Mouse (Mus musculus): ENCODE results near the gene Gm21961.
"Not testable (repeated sequence)": the region's sequence is repeated elsewhere in the genome, so short reads cannot be mapped to it uniquely, and the experiment has no call there.

Gene Gm21961

DNA sequence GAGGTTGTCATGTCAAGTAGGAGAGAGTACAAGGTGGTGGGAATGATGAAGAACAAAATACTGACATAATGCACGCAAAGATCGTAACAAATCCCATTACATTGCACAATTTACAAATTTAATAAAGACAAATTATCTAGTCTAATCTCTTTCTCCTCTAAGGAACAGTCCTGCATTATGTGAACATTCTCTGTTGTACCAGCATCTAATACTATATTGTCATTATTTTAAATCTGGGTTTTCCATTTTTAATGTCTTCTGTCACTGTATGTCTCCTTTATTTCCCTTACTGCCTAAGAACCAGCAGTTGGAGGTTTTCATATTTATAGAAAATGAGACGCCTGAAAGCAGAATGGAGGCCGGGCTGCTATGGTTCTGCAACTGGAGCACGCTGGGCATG lies at the start of gene Gm21961:
Gene Gm21961 (minus strand): TSS at position 101 of the 400 bp plus-strand sequence.
- no peak for DNase-seq (ENCODE audit: low read depth, low spot score)

GRCm38 (mm10) chr15:65041999-65042398 lies 27.3 kb upstream of the Gm21961 start:
- DNase-seq (ENCODE audit: low read depth, low spot score): no peak

DNA sequence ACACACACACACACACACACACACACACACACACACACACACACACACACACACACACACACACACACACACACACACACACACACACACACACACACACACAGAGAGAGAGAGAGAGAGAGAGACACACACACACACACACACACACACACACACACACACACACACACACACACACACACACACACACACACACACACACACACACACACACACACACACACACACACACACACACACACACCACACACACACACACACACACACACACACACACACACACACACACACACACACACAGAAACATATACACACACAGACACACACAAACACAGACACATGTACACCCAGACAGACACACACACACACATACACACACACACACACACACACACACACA lies 24.5 kb upstream of the Gm21961 start:
- DNase-seq (ENCODE audit: low read depth, low spot score): not testable (repeated sequence)

GRCm38 (mm10) chr15:65017971-65018370 lies 3.3 kb upstream of the Gm21961 start:
- DNase-seq (ENCODE audit: low read depth, low spot score): no peak

- DNase-seq (ENCODE audit: low read depth, low spot score): no peak
Measured at GRCm38 (mm10) chr15:65006177-65006576, 8.5 kb downstream of the Gm21961 start.

- DNase-seq (ENCODE audit: low read depth, low spot score): no peak
Measured at GRCm38 (mm10) chr15:64994498-64994897, 20.2 kb downstream of the Gm21961 start.

GRCm38 (mm10) chr15:64979976-64980375 lies 34.7 kb downstream of the Gm21961 start:
- DNase-seq (ENCODE audit: low read depth, low spot score): no peak

GRCm38 (mm10) chr15:64976044-64976805 lies 38.5 kb downstream of the Gm21961 start:
- no peak for DNase-seq (ENCODE audit: low read depth, low spot score)
